Mouse (Mus musculus) adrenal gland (tissue): ENCODE results near the gene Myrfl.

Source experiments
- intact Hi-C: fragments of 180-260 bp; cut with DNase I; formaldehyde crosslinking; loops from one replicate; pipeline ENCODE4 v1.15.1; 2025

Myrfl gene

DNA sequence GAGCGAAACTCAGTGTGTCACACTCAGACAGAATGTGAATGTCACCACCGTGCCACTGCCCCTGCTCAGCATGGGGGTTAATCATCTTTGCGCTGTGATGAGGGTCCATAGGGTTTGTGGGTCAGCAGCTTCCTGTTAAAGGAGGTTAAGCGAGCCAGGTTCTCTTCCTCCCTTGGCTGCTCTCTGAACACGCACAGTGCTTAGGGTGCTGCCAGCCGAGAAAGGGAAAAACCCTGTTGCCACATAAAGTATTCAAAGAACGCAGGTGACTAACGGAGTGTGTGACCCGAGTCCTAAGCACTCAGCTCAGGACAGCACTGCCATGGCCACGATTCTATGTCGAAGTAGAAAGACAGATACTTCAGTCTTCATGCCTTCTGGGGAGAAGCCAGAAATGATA is 69.4 kb downstream of the Myrfl start:
- intact Hi-C loops = no loop called here

DNA sequence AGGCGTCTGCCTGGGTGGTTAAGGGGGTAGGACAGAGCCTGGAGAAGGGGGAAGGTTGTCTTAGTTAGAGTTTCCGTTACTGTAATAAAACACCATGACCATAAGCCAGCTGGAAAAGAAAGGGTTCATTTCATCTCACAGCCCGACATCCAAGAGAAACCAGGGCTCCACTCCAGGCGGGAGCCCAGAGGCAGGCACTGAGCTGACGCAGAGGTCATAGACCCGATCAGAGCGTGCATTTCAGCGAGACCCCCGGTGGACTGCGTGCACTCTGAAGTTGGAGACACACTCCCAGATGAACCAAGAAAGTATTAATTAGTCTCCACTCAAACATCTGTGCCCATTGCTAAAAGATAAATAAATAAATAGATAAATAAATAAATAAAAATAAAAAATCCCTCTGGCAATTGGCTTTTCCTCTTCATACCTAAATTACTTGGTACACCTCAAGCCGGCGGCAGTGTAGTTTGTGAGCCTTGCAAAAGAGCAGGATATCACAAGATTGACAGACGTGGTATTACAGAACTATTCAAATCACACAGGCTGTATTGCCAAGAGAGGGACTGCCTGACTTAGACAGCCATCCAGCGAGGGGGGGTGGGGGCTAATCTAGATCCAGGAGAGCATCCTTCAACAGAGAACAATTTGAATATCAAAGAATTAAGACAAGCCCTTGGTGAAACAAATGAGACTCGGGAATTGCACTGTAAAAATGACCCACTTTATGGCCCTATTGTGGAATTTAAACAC is 81.2 kb downstream of the Myrfl start:
- intact Hi-C loops = no loop called here

DNA sequence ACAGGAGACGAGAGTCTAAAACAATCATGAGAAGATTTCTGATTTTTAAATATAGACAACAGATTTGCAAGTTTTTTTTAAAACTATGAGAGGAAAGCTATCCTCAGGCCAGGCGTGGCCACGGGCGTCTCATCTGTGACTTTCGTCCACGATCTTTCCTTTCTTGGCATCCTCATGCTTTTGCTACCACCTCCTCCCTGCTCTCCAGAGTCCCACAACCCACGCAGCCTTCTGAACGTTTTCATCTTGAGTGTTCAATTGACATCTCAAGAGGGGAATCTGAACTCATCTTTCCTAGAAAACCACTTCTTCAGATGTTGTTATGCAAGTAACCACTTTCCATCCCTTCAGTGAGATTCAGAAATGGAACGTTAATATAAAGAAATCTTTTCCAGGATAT is 83.6 kb downstream of the Myrfl start:
- intact Hi-C loops = no loop called here

DNA sequence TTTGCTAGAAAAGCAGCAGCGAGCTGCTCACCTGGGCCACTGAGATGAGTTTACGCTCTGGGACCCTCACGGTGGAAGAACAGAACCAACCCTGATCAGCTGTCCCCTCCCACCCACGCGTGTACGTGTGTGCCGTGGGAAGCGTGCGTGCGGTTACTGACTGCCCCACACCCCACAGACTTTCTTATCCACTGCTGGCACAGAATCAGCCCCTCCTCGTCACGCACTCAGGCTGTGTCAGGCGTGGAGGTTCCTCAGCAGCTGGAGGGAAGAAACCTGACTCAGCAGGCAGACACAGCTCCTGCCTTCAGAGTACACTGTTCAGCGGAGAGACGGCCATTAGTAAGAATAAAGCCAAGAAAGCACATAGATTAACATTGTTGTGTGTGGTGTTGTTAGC is 86.0 kb downstream of the Myrfl start:
- intact Hi-C loops = no loop called here

DNA sequence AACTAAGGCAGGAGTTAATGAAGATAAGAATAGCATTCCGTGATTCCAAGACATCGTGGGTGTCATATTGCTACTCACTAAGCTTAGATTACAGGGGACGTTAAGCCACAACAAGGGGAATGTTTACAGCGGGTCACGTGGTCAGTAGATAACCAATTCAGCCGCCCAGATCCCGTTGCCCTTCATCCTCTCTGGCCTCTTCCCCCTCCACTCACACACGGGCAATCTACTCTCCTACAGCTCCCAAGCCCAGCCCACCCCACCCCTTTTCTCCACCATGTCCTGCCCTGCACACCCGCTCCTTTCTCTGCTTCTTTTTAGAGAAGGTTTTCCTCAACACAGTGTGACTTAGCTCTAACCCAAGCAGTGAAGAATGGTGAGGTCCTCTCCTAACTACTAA is 87.3 kb downstream of the Myrfl start:
- intact Hi-C loops = no loop called here

DNA sequence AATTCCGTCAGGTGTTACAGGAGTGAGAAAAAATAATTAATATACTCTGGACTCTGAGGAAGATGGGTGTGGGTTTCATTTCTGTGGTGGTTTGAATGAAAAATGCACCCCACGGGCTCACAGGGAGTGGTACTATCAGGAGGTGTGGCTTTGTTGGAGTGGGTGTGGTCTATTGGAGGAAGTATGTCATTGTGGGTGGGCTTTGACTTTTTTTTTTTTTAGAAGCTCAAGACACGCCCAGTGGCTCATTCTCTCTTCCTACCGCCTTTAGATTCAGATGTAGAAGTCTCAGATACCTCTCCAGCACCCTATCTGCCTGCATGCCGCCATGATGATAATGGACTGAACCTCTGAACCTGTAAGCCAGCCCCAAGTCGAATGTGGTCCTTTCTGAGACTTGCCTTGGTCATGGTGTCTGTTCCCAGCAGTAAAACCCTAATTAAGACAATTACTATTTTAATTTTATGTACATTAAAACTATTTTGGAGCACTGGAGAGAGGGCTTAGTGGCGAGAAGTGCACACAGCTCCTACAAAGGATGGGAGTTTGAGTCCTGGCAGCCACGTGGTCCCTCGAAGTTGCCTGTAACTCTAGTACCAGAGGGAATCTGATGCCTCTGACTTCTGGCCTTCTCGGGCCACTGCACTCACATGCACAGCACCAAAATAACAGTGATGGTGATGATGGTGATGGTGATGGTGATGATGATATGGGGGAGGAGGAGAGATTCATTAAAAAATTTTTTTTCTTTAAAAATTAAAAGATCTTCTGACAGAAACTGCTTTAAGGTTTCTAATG is 88.0 kb downstream of the Myrfl start:
- intact Hi-C loops = no loop called here

DNA sequence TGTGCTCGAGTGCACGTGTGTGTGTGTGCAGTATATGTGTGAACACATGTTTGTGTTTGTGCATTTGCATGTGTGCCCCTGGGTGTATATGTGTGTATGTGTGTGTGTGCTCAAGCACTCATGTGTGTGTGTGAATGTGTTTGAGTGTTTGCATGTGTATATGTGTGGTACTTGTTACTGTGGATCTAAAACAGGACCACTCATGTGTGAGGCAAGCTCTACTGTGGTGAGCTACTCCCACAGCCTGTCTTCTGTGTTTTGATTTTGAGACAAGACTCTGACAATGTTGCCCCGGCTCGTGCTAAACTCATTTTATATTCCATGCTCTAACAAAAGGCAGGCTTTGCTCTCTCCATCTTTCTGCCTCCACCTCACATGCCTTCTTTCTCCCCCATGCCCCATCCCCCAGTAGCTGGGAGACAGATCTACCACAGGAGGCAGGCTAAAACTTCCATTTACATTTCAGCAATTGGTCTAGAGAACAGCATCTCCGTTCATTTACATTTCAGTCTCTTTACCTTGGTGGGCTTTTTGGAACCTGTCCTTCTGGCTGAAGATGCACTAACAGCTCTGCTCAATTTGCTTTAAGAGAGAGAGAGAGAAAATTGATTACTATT is 94.4 kb downstream of the Myrfl start:
- intact Hi-C loops = no loop called here

DNA sequence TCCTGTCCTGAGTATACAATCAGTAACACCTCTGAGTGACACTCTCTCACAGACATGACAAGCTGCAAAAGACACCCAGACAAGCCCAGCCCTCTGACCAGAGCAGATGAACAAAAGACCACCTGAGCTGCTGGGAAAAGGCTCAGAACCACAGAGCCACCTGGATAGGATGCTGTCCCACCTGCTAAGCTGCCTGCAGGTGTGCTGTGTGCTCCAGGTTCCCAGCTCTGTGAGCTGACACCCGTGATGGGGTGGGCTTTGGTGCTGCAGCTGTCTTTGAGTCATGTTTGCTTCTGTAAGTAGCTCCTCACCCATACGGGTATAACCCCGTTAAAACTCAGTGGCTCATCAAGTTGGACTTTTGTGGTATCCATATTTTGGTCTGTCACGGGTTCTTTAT is 95.4 kb downstream of the Myrfl start:
- intact Hi-C loops = no loop called here

DNA sequence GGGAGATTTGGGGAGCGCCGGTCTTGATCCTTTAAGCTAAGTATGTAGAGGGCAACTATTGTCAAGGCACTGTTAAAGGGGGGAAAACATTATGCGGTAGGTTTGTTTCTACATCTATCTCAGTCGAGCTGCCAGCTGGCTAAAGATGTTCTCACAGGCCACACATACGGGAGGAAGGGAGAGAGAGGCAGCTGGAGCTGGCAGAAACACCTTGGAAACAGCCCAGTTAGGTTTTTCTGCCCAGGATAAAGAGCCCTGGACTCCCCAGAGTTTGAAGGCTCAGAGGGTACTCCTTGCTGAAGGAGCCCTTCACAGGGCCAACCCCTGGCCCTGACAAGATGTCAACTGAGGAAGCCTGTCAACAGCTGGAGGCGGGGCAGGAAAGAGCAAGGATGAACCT is 100.7 kb downstream of the Myrfl start:
- intact Hi-C loops = no loop called here

DNA sequence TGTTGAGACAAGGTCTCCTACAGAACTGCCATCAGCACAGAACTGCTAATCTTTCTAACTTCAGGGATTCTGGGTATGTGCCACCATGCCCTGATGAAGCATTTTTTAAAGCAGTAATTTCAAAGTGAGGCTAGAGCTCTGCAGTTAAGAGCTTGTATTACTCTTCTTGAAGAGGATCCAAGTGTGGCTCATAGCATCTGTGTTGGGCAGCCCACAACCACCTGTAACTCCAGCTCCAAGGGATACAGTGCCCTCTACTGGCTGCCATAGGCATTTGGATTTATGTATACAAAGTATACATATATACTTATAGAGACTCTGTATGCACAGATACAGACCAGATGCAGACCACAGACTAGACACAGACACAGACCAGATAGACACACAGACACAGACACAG is 107.6 kb downstream of the Myrfl start:
- intact Hi-C loops = no loop called here

DNA sequence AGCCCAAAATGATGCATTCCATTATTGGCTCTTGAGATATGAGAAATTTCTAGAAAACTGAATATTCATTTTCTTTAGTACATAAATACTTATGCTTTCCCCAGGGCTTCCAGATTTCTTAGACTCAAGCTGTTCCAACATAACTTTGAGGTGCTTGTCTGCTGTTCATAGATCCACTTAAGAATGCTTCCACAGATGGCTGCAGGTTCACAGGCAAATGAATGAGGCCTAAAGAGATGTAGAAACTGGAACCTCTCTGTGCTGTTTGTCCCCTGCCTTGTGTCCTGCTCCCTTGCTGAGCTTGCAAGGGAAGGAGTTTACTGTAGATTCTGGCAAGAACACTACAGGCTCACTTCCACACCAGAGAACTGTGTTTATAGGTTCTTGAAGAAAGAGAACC is 108.3 kb downstream of the Myrfl start:
- intact Hi-C loops = no loop called here

DNA sequence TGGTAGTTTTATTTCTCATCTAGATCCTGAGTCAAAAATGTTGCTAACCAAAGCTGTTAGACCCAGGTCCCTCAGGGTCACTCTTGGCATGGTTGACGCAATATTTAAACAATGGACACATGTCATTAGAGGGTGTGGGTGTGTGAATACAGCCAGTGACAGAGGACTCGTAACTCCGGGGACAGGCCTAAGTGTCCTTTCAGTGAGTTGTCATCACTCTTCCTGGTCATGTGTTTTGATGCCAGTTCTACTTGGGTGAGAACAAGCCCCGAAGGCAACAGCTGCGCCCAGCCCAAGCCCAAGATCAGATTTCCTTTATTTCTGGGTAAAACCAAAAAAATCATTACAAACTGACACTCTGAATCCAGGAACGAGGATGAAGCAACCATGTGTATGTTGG is 112.6 kb downstream of the Myrfl start:
- intact Hi-C loops = no loop called here

DNA sequence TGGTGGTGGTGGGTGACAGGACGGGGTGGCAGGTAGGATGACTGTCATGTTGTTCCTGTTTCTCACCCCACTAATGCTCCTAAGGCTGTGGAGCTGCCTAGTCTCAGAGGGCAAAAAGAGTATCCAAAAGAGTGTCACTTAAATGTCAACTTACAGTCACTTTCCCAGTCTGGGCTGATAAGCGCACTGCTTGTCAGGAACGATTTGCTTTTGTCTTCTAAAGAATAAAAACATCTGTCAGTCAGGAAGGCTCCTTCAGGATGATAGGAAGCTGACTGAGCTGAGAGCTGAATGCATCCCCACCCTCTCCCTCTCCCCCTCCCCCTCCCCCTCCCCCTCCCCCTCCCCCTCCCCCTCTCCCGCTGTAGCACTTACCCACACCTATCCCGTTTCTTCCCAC is 113.7 kb downstream of the Myrfl start:
- intact Hi-C loops = no loop called here

DNA sequence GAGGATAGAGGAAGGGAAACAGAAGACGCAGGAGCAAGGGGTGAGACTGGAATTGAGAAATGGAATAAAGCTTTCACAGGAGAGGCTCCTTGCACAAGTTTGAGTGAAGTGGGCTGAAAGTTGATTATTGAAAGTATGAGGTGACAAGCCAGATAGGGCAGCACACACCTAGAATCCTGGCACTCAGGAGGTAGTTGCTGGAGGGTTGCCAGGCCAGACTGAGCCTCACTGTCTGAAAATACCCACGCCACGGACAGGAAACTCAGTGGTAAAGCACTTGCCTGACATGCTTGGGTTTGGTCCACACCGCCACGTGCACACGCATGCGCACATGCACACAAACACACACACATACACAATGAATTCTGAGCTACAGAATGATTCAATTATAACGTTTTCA is 118.8 kb downstream of the Myrfl start:
- intact Hi-C loops = no loop called here

DNA sequence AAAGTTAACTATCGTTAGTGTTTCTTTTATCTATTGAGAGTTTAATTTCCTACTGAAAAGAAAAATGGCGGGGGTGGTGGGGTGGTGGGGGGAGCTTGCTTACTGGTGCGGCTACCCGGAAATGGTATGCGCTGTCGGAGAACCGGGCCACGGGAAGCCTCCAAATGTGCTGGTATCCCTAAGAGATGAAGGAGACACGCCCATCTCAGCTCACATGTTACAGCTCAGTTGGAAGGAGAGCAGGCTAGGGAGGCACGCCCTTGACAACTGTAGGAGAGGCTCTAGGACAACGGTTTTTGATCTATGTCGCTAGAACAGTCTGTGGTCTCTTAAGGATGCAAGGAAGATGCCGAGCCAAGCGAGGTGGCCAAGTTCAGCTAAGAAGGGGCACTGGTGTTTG is 119.9 kb downstream of the Myrfl start:
- intact Hi-C loops = no loop called here

DNA sequence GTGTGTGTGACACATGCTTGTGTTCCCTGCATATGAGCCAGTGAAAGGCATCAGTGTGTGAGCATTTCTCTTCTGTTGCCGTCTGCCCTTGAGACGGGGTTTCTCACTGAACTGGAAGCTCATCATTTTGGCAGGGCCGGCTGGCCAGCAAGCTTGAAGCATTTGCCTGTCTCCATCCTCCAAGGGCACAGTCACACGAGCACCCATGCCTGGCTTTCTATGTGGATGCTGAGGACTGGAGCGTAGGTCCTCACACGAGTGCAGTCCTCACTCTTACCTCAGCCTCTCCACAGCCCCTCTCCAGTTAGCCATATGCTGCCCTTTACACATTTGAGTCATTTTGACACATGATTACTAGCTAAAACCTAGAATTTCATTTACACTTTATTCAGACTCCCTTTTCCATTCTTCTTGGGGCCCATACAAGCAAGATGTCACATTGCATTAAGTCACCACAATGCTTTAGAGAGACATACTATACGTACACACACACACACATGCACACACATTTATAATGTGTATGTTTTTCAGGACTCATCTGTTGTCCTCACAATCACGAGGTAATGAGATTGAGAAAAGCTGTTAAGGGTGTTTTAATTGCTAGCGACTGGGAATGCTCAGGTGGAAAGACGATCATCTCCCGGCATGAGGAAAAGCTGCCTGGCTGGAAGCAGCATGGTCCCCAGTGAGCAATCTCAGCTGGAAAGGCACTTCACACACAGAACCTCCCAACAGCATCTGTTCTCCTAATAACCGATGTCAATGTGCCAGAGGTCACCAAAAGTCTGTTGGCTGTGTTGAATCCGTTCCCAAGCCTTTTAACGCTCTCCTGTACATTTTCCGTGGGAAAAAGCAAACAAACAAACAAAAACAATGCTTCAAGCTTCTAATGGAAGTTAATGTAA is 122.6 kb downstream of the Myrfl start:
- intact Hi-C loops = no loop called here

DNA sequence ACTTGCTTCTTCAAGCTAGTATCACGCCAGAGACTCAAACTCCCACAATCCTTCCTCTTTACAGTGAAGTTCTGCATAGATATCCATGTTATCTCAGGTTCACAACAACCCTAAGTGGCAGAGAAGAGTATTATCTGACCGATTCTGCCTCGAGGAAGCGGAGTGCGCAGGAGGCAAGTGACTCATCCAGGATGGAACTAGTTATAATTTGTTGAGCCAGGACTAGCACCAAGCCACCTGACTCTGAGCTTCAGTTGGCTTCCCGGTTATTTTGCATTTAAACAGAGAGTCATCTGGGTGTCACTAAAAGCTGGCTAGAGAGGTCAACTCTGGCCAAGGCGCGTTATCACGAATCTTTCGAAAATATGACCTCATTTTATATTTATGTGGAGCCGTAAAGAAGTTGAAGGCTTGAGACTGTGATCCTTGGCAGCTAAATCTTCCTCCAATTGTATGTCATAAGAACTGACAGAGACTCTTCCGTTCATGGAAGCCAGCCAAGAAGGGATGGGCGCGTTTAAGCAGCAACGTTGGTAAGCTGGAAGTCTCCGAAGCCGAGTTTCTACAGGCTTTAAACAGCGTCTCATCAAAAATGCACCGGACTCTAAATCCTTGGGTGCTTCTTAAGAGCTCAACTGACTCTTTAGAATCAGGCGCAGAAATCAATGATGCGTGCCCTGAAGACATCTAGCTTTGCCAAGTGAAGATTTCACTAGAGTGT is 125.3 kb downstream of the Myrfl start:
- intact Hi-C loops = no loop called here

DNA sequence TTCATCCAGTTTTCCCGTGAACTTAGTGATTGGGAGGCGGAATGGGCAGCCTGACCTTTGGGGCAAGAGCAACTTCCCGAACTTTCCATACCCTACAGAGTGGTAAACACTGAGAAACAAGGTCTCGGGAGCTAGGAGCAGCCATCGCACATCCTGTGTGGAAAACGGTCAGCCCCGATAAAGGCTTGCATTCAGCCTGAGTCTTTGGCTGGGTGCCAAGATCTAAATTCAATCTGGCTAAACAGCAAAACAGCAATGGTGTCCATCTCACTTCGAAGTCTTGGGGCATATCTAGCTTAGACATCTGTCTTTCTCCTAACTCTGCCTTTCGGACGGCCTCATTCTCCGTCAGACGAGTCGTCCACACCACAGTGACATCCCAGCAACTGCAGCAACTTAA is 128.1 kb downstream of the Myrfl start:
- intact Hi-C loops = no loop called here

DNA sequence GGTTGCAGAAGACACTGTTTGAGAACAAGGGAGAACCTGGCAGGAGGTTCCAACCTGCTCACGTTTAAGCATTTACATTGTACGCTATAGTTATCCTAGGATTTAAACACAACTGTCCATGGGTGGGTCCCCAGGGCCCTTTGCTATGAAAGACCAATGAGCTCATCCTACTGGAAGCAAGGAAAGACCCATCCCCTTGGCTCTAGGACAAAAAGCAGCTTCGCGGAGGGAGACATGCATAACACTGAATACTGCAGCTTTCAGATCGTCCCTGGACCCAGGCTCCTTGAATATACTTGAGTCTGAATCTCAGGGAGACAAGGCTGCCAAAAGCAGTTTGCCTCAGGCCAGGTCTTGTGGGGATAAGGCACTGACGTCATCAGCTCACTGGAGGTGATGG is 130.2 kb downstream of the Myrfl start:
- intact Hi-C loops = no loop called here

DNA sequence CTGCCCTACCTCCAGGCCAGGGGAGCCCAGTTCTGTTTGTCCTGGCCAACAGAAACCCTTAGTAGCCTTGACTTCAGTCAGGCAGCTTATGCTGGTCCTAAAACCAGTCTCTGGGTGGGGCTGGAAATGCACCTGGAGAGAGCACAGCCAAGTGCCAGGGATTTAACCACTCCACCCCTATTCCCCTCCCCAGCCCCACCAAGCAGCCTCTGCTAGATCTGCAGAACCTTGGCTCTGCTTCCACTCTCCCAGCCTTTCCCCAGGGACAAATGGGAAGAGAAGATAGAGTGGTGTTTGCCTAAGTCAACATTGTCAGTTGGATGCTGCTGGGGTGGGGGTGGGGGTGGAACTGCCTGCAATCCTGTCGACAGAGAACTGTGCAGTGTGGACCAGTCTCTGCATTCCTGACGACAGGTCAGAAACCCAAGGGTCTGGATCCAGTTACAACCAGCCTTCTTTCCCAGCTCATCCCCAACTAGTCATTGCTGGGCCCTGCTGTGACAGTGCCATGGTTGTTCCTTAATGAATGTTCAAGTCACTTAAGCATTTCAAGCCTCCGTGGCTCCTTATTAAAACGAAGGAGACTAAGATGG is 135.1 kb downstream of the Myrfl start:
- intact Hi-C loops = no loop called here

DNA sequence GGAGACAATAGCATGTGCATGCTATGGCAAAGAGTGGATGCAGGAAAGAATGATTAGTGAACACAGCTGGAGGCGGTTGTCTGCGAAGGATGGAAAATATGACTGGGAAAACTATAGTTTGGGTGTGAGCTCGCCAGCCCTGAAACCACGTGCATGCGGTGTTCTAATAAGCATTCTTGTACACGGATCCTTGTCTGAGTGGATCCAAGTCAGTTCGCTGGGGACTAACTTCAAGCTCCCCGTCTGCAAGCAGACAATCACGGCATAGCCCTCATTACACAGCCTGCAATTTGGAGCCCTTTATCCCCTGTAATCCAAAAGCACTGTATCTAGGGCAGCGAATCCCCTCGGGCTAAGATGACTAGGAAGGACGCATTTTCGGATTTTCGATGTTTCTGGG is 136.2 kb downstream of the Myrfl start:
- intact Hi-C loops = no loop called here
